Mouse (Mus musculus) monocyte, adult 2 months (primary cell): ENCODE measurements around the gene Gm10521.
"Not testable (repeated sequence)": the region's sequence is repeated elsewhere in the genome, so short reads cannot be mapped to it uniquely, and the experiment has no call there.

Experiments
- DNase-seq, 2 experiments: peaks; one replicate each; pipeline ENCODE4 v3.0.0; 2022; ENCODE audit warnings: low spot score in 2 of 2, low read depth in 1 of 2

Gm10521 gene

GRCm38 (mm10) chr1:171895364-171895763 is at the start of gene Gm10521:
Gene Gm10521, plus strand, starts transcription at chr1:171895664.
- not testable (repeated sequence) for DNase-seq

GRCm38 (mm10) chr1:171848201-171848600 is 47.3 kb upstream of the Gm10521 start:
- no peak for DNase-seq

GRCm38 (mm10) chr1:171848757-171849156 is 46.7 kb upstream of the Gm10521 start:
- no peak for DNase-seq

- peak; percentile 74 to 77 for DNase-seq
Observed at GRCm38 (mm10) chr1:171849454-171849853, 46.0 kb upstream of the Gm10521 start.

- DNase-seq = no peak
Observed at GRCm38 (mm10) chr1:171865467-171865866, 30.0 kb upstream of the Gm10521 start.

- DNase-seq = no peak
Observed at GRCm38 (mm10) chr1:171886989-171887388, 8.5 kb upstream of the Gm10521 start.

- DNase-seq = no peak
Observed at GRCm38 (mm10) chr1:171904011-171904410, 8.5 kb downstream of the Gm10521 start.

GRCm38 (mm10) chr1:171915638-171916458 is 20.4 kb downstream of the Gm10521 start:
- peak in 1 of 2 experiments; percentile 40 for DNase-seq

GRCm38 (mm10) chr1:171917305-171918039 is 22.0 kb downstream of the Gm10521 start, which contains the start of gene Slamf6:
Gene Slamf6, plus strand, starts transcription at chr1:171917515.
- peak; percentile 43 to 59 for DNase-seq

GRCm38 (mm10) chr1:171918136-171918920 is 22.9 kb downstream of the Gm10521 start:
- DNase-seq = no peak

GRCm38 (mm10) chr1:171919193-171919592 is 23.7 kb downstream of the Gm10521 start:
- no peak for DNase-seq

GRCm38 (mm10) chr1:171919901-171920510 is 24.5 kb downstream of the Gm10521 start:
- DNase-seq = no peak

- DNase-seq = no peak
Observed at GRCm38 (mm10) chr1:171920989-171921621, 25.6 kb downstream of the Gm10521 start.

- no peak for DNase-seq
Observed at GRCm38 (mm10) chr1:171921641-171922040, 26.2 kb downstream of the Gm10521 start.

- DNase-seq = no peak
Observed at GRCm38 (mm10) chr1:171922844-171923243, 27.4 kb downstream of the Gm10521 start.

- no peak for DNase-seq
Observed at GRCm38 (mm10) chr1:171924900-171925299, 29.4 kb downstream of the Gm10521 start.

GRCm38 (mm10) chr1:171933851-171934250 is 38.4 kb downstream of the Gm10521 start:
- DNase-seq = no peak

- DNase-seq = no peak
Observed at GRCm38 (mm10) chr1:171938952-171939948, 43.8 kb downstream of the Gm10521 start.

GRCm38 (mm10) chr1:171940626-171941025 is 45.2 kb downstream of the Gm10521 start:
- no peak for DNase-seq
